Mouse (Mus musculus): ENCODE results near the gene Sh3bp5. TPM values are rescaled to one million over a fixed set of nuclear protein-coding genes. Genes with fewer than 3 reads are reported as not detected.

Sh3bp5 gene
- polyA plus RNA-seq, 1 experiment from 2014 or later, result 9.9 TPM

GRCm38 (mm10) chr14:31435018-31435915, 611 bp downstream of the Sh3bp5 start:
- H3K4me2 ChIP-seq (replicated peaks; ENCODE audit: low read depth), result peak overlapping the region; percentile 71
- H3K4me1 ChIP-seq (replicated peaks; ENCODE audit: control insufficient read depth, insufficient read depth), result no peaks in the 10 kb centered on the region; the same call in 1 of the 2 replicates
- H3K9ac ChIP-seq (ENCODE audit: low read length), result peak overlapping the region; percentile 84
- peak; percentile 41 for TF ChIP-seq CTCF (IDR thresholded peaks at IDR 0.05; ENCODE audit: low read depth)
- no peak for TF ChIP-seq EP300 (optimal IDR thresholded peaks at IDR 0.05)
- no peaks in the 10 kb centered on the region for H3K27me3 ChIP-seq (ENCODE audit: control insufficient read depth, insufficient read depth, low read length)
- H3K36me3 ChIP-seq (ENCODE audit: control insufficient read depth, insufficient read depth, low read length), result no peaks in the 10 kb centered on the region
- 3% methylated on average over 52 of the region's 53 CpGs for WGBS
- ATAC-seq (ENCODE audit: low FRiP score, low TSS enrichment) (peak; percentile 39), DNase-seq (ENCODE audit: low spot score) (peak; percentile 33)
- peak overlapping the region; percentile 70 for H3K27ac ChIP-seq (replicated peaks)
- H3K4me3 ChIP-seq (ENCODE audit: low read depth, low read length), result peak overlapping the region; percentile 80
- no peaks in the 10 kb centered on the region for H3K9me3 ChIP-seq (ENCODE audit: control insufficient read depth, low read length)

DNA sequence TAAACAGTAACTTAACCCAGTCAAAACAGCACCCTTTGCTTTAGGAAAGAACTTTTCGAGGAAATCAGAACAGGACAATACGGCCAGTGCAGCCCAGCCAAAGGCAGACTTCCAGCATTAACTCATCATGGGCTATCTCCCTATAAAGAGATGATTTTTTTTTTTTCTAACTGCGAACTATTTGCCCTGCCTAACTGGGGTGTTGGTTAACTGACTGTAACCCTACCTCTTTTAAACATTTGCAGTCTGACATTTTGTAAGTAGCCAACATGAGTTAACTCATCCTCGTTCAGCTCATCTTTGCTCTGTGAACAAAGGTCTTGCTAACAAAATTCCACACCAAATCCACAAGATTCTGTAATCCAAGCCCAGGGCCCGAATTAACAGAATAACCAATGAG, 1.5 kb downstream of the Sh3bp5 start:
- Histone ChIP-seq H3K4me3 (ENCODE audit: low read depth, low read length) (no peak overlapping the region), H3K4me2 (replicated peaks; ENCODE audit: low read depth) (peak overlapping the region; percentile 71; the same call in 1 of the 2 replicates), H3K9ac (ENCODE audit: low read length) (no peak overlapping the region), H3K36me3 (ENCODE audit: control insufficient read depth, insufficient read depth, low read length) (no peaks in the 10 kb centered on the region), H3K9me3 (ENCODE audit: control insufficient read depth, low read length) (no peaks in the 10 kb centered on the region), H3K27me3 (ENCODE audit: control insufficient read depth, insufficient read depth, low read length) (no peaks in the 10 kb centered on the region), H3K27ac (replicated peaks) (no peak overlapping the region), H3K4me1 (replicated peaks; ENCODE audit: control insufficient read depth, insufficient read depth) (no peaks in the 10 kb centered on the region; the same call in 1 of the 2 replicates)
- WGBS, result 59% methylated on average over 5 of the region's 5 CpGs
- no peak for ATAC-seq (ENCODE audit: low FRiP score, low TSS enrichment)
- no peak for TF ChIP-seq CTCF (IDR thresholded peaks at IDR 0.05; ENCODE audit: low read depth)
- no peak for TF ChIP-seq EP300 (optimal IDR thresholded peaks at IDR 0.05)
- DNase-seq (ENCODE audit: low spot score), result no peak

- DNase-seq (ENCODE audit: low spot score), result no peak
- Histone ChIP-seq H3K4me2 (replicated peaks; ENCODE audit: low read depth) (peak overlapping the region; percentile 71), H3K4me3 (ENCODE audit: low read depth, low read length) (no peak overlapping the region), H3K27ac (replicated peaks) (peak overlapping the region; percentile 49; the same call in 1 of the 2 replicates), H3K9me3 (ENCODE audit: control insufficient read depth, low read length) (no peaks in the 10 kb centered on the region), H3K9ac (ENCODE audit: low read length) (no peak overlapping the region), H3K27me3 (ENCODE audit: control insufficient read depth, insufficient read depth, low read length) (no peaks in the 10 kb centered on the region), H3K4me1 (replicated peaks; ENCODE audit: control insufficient read depth, insufficient read depth) (peaks cover 3% of the 10 kb centered on the region; the same call in 1 of the 2 replicates), H3K36me3 (ENCODE audit: control insufficient read depth, insufficient read depth, low read length) (no peaks in the 10 kb centered on the region)
- no peak for ATAC-seq (ENCODE audit: low FRiP score, low TSS enrichment)
- 43% methylated on average over 7 of the region's 7 CpGs for WGBS
- 0 out of 2 replicates have a peak, but pooled peaks have one; percentile 2 for TF ChIP-seq CTCF (IDR thresholded peaks at IDR 0.05; ENCODE audit: low read depth)
- no peak for TF ChIP-seq EP300 (optimal IDR thresholded peaks at IDR 0.05)
These were observed 2.0 kb downstream of the Sh3bp5 start for GRCm38 (mm10) chr14:31433851-31434360.

- ATAC-seq (ENCODE audit: low FRiP score, low TSS enrichment), result no peak
- DNase-seq (ENCODE audit: low spot score), result no peak
- no peaks in the 10 kb centered on the region for H3K9me3 ChIP-seq (ENCODE audit: control insufficient read depth, low read length)
- H3K36me3 ChIP-seq (ENCODE audit: control insufficient read depth, insufficient read depth, low read length), result no peaks in the 10 kb centered on the region
- H3K4me3 ChIP-seq (ENCODE audit: low read depth, low read length), result no peak overlapping the region
- WGBS, result 66% methylated on average over 5 of the region's 5 CpGs
- no peak overlapping the region for H3K4me2 ChIP-seq (replicated peaks; ENCODE audit: low read depth)
- H3K4me1 ChIP-seq (replicated peaks; ENCODE audit: control insufficient read depth, insufficient read depth), result peaks cover 7% of the 10 kb centered on the region; the same call in 1 of the 2 replicates
- no peak overlapping the region for H3K9ac ChIP-seq (ENCODE audit: low read length)
- H3K27me3 ChIP-seq (ENCODE audit: control insufficient read depth, insufficient read depth, low read length), result no peaks in the 10 kb centered on the region
- peak overlapping the region; percentile 65 for H3K27ac ChIP-seq (replicated peaks)
- TF ChIP-seq EP300 (optimal IDR thresholded peaks at IDR 0.05), result no peak
- TF ChIP-seq CTCF (IDR thresholded peaks at IDR 0.05; ENCODE audit: low read depth), result no peak
These were observed 2.8 kb downstream of the Sh3bp5 start for GRCm38 (mm10) chr14:31433126-31433525.

- WGBS, result 36% methylated on average over 4 of the region's 4 CpGs
- ATAC-seq (ENCODE audit: low FRiP score, low TSS enrichment) (no peak), DNase-seq (ENCODE audit: low spot score) (no peak)
- H3K4me1 ChIP-seq (replicated peaks; ENCODE audit: control insufficient read depth, insufficient read depth), result peaks cover 11% of the 10 kb centered on the region; the same call in 1 of the 2 replicates
- no peak overlapping the region for H3K4me2 ChIP-seq (replicated peaks; ENCODE audit: low read depth)
- no peaks in the 10 kb centered on the region for H3K27me3 ChIP-seq (ENCODE audit: control insufficient read depth, insufficient read depth, low read length)
- H3K9me3 ChIP-seq (ENCODE audit: control insufficient read depth, low read length), result no peaks in the 10 kb centered on the region
- no peak overlapping the region for H3K9ac ChIP-seq (ENCODE audit: low read length)
- TF ChIP-seq EP300 (optimal IDR thresholded peaks at IDR 0.05), result no peak
- TF ChIP-seq CTCF (IDR thresholded peaks at IDR 0.05; ENCODE audit: low read depth), result no peak
- H3K27ac ChIP-seq (replicated peaks), result no peak overlapping the region; the same call in 1 of the 2 replicates
- H3K4me3 ChIP-seq (ENCODE audit: low read depth, low read length), result no peak overlapping the region
- H3K36me3 ChIP-seq (ENCODE audit: control insufficient read depth, insufficient read depth, low read length), result no peaks in the 10 kb centered on the region
These were observed 3.5 kb downstream of the Sh3bp5 start for GRCm38 (mm10) chr14:31432424-31432823.
